Mouse (Mus musculus) stomach, embryonic 14.5 days (tissue): ENCODE measurements at regions not wholly inside any gene's neighbourhood (a gene's known extent, or its start where the extent isn't known, plus 50 kb on each side); places are given as distances from the start of the nearest gene placed in this dataset.

Source experiments
- ATAC-seq: fragments of 200-750 bp; cut with Nextera tagmentation; 2 replicates; pipeline ENCODE4 v1.8.0; 2017; ENCODE audit warnings: low read depth, moderate TSS enrichment; ENCODE audit not compliant: insufficient number of reproducible peaks, insufficient read depth, low FRiP score
- H3K27ac ChIP-seq: fragments of 300-500 bp; sonication (generic); 2 replicates; pipeline ENCODE4 v1.5.1; 2014; ENCODE audit warnings: mild to moderate bottlenecking, low read length, moderate library complexity, mixed read lengths
- H3K27me3 ChIP-seq: fragments of 300-500 bp; sonication (generic); 2 replicates; pipeline ENCODE4 v1.6.1; 2014; ENCODE audit warnings: low read length, control low read depth, mixed read lengths; ENCODE audit not compliant: control insufficient read depth, insufficient read depth
- H3K36me3 ChIP-seq: fragments of 300-500 bp; sonication (generic); 2 replicates; pipeline ENCODE4 v1.6.1; 2014; ENCODE audit warnings: mild to moderate bottlenecking, control low read depth, low read length, moderate library complexity, mixed read lengths; ENCODE audit not compliant: control insufficient read depth, insufficient read depth
- H3K4me1 ChIP-seq: fragments of 300-500 bp; sonication (generic); 2 replicates; pipeline ENCODE4 v1.6.1; 2014; ENCODE audit warnings: low read length, control low read depth, mixed read lengths; ENCODE audit not compliant: control insufficient read depth, insufficient read depth
- H3K4me2 ChIP-seq: fragments of 300-500 bp; sonication (generic); replicated peaks from 2 replicates; pipeline ENCODE4 v1.6.1; 2014; ENCODE audit warnings: low read depth, low read length, control low read depth
- H3K4me3 ChIP-seq: fragments of 300-500 bp; sonication (generic); 2 replicates; pipeline ENCODE4 v1.5.1; 2014; ENCODE audit warnings: low read depth, low read length, control low read depth
- H3K9ac ChIP-seq: fragments of 300-500 bp; sonication (generic); replicated peaks from 2 replicates; pipeline ENCODE4 v1.6.1; 2014; ENCODE audit warnings: low read depth, mild to moderate bottlenecking, control low read depth, low read length, moderate library complexity, mixed read lengths
- H3K9me3 ChIP-seq: fragments of 300-500 bp; sonication (generic); 2 replicates; pipeline ENCODE4 v1.6.1; 2016; ENCODE audit warnings: low read depth, low read length, control low read depth; ENCODE audit not compliant: control insufficient read depth
- WGBS: fragments of 180-500 bp; shearing (Covaris S2); extraction: QIAGEN DNeasy Blood & Tissue Kit; methylation state at CpG from one replicate; pipeline ENCODE4 v1.1.7; 2014; 5-methylcytosine and 5-hydroxymethylcytosine counted together

- H3K4me1 ChIP-seq: no peaks in the 10 kb centered on the region
- WGBS: 9% methylated on average over 22 of the region's 22 CpGs
- H3K4me3 ChIP-seq: no peak overlapping the region; the same call in 1 of the 2 replicates
- no peak overlapping the region for H3K9ac ChIP-seq
- H3K9me3 ChIP-seq: no peaks in the 10 kb centered on the region
- H3K27me3 ChIP-seq: peaks cover 8% of the 10 kb centered on the region; the same call in 1 of the 2 replicates
- peak overlapping the region; percentile 21 for H3K4me2 ChIP-seq
- no peak overlapping the region for H3K27ac ChIP-seq
- no peaks in the 10 kb centered on the region for H3K36me3 ChIP-seq
- ATAC-seq: no peak
These were observed 135.6 kb downstream of the Rbm19 start for GRCm38 (mm10) chr5:120251697-120252401.

DNA sequence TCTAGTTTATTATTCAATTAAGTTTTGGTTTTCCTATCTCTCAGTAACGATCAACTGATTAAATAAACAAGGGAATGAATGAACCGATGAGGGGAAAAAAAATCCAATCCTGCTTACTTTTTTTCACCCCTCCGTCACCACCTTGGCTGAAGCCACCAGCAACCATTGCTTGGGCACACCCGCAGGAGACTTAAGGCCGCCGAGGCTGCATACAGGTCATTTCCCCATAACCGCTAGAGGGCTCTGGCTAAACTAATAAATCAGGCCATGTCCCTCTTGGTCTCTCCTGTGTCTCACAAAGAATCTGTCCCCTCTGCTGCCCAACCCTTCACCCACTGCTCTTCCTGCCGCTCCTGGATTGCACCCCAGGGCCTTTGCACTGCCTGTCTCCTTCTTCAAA, 136.3 kb downstream of the Rbm19 start:
- Histone ChIP-seq H3K9ac (no peak overlapping the region), H3K4me3 (no peak overlapping the region), H3K36me3 (no peaks in the 10 kb centered on the region), H3K9me3 (no peaks in the 10 kb centered on the region), H3K4me1 (no peaks in the 10 kb centered on the region), H3K4me2 (no peak overlapping the region), H3K27me3 (peaks cover 8% of the 10 kb centered on the region; the same call in 1 of the 2 replicates), H3K27ac (no peak overlapping the region)
- 19% methylated on average over 8 of the region's 8 CpGs for WGBS
- peak; percentile 18; the same call in 1 of the 2 replicates for ATAC-seq

GRCm38 (mm10) chr5:120262715-120263273, 146.5 kb downstream of the Rbm19 start:
- Histone ChIP-seq H3K27me3 (no peaks in the 10 kb centered on the region), H3K4me1 (no peaks in the 10 kb centered on the region), H3K4me3 (no peak overlapping the region), H3K27ac (no peak overlapping the region), H3K9me3 (no peaks in the 10 kb centered on the region), H3K4me2 (no peak overlapping the region), H3K36me3 (no peaks in the 10 kb centered on the region), H3K9ac (no peak overlapping the region)
- ATAC-seq: no peak
- 49% methylated on average over 14 of the region's 14 CpGs for WGBS

DNA sequence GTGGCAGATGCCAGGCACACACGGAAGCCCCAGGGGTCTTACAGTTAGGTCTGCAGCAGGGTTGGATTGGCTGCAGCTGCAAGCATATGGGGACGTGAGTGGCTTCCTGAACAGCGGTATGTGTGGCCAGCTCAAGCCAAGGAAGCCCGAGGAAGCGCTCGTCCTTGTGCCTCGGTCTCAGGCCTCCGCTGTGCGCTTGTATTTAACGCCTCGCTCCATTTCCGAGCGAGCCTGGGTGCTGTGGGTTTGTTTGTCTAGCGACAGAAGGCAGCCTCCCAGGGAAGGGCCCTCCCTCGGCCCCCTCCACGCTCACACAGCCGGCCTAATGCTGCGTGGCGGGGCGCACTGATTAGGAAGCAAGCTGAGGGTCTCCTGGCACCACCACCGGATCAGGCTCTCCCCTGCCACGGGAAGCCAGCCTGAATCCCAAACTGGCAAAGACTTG, 153.2 kb downstream of the Rbm19 start:
- no peak for ATAC-seq
- Histone ChIP-seq H3K4me1 (no peaks in the 10 kb centered on the region), H3K27me3 (no peaks in the 10 kb centered on the region; the same call in 1 of the 2 replicates), H3K36me3 (no peaks in the 10 kb centered on the region), H3K9ac (0 out of 2 replicates have a peak overlapping the region, but pooled peaks have one; percentile 6), H3K9me3 (no peaks in the 10 kb centered on the region), H3K4me2 (peak overlapping the region; percentile 20; the same call in 1 of the 2 replicates), H3K4me3 (no peak overlapping the region), H3K27ac (no peak overlapping the region)
- WGBS: 13% methylated on average over 22 of the region's 22 CpGs

DNA sequence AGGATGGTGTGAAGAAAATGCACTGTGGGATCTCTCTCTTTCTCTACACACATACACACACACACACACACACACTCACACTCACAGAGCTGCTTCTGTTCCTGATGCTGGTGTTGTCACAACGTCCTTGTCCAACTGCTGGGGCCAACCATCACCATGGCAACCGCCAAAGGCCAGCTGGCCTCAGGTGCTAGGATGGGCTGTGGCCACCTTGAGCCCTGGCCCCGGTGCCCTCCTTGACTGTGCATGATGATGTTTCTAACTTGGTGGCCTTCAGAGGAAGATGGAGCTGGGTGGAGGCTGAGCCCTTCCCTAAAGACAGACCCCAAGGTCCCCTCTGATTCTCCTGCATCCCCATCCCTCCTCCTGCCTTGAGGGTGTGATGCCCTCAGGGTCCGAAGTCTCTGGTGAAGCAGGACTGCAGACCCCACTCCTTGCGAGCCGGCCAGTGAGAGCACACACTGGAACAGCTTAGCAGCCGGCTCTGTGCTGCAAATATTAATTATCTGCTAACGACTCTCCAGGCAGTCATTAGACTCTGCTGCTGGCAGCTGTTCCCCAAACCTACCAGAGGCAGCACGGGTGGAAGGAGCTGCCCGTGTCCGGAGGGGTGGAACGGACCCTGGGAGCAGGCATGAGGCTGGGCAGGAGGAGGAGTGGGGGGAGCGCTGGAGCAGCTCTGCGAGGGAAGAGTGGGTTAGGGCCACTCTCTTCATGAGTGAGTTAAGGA, 154.8 kb downstream of the Rbm19 start:
- H3K4me1 ChIP-seq: no peaks in the 10 kb centered on the region
- 53% methylated on average over 14 of the region's 14 CpGs for WGBS
- H3K9ac ChIP-seq: no peak overlapping the region
- no peaks in the 10 kb centered on the region for H3K9me3 ChIP-seq
- no peak for ATAC-seq
- no peaks in the 10 kb centered on the region for H3K36me3 ChIP-seq
- no peak overlapping the region for H3K27ac ChIP-seq
- H3K4me2 ChIP-seq: no peak overlapping the region
- H3K27me3 ChIP-seq: no peaks in the 10 kb centered on the region; the same call in 1 of the 2 replicates
- H3K4me3 ChIP-seq: no peak overlapping the region

DNA sequence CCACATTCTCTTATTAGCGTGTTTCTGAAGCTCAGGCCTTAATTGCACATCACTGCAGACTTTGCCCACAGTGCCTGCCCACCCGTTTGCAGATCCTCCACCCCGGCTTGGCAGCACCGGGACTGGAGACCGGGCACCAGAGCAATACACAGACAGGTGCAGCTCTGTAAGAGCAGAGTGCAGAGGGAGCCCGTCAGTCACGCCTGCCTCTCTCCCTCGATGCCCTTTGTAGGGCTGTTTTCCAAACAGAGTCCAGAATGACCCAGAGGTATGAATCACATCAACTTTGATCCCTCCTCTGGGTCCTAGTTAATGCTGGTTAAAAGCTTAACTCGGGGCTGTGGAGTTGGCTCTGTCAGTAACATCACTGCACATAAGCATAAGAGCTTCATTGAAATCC, 155.3 kb upstream of the Lhx5 start:
- no peak overlapping the region for H3K9ac ChIP-seq
- H3K4me1 ChIP-seq: 0 out of 2 replicates have a peak, but pooled peaks cover 9% of the 10 kb centered on the region
- H3K36me3 ChIP-seq: no peaks in the 10 kb centered on the region
- WGBS: 72% methylated on average over 9 of the region's 9 CpGs
- H3K9me3 ChIP-seq: no peaks in the 10 kb centered on the region
- H3K4me3 ChIP-seq: no peak overlapping the region
- H3K27ac ChIP-seq: no peak overlapping the region
- H3K4me2 ChIP-seq: no peak overlapping the region
- ATAC-seq: no peak
- H3K27me3 ChIP-seq: 0 out of 2 replicates have a peak, but pooled peaks cover 6% of the 10 kb centered on the region

GRCm38 (mm10) chr5:120280321-120280720, 151.2 kb upstream of the Lhx5 start:
- Histone ChIP-seq H3K4me2 (no peak overlapping the region; the same call in 1 of the 2 replicates), H3K9ac (no peak overlapping the region)

GRCm38 (mm10) chr5:120280991-120281602, 150.4 kb upstream of the Lhx5 start:
- no peak for ATAC-seq
- Histone ChIP-seq H3K27me3 (peaks cover 12% of the 10 kb centered on the region; the same call in 1 of the 2 replicates), H3K27ac (no peak overlapping the region), H3K4me2 (no peak overlapping the region; the same call in 1 of the 2 replicates), H3K9me3 (no peaks in the 10 kb centered on the region), H3K4me1 (0 out of 2 replicates have a peak, but pooled peaks cover 10% of the 10 kb centered on the region), H3K4me3 (no peak overlapping the region), H3K9ac (no peak overlapping the region), H3K36me3 (no peaks in the 10 kb centered on the region)
- 6% methylated on average over 22 of the region's 22 CpGs for WGBS

More at GRCm38 (mm10) chr5:120280321-120280720, 151.2 kb upstream of the Lhx5 start:
- Histone ChIP-seq H3K27ac (no peak overlapping the region), H3K4me3 (no peak overlapping the region), H3K27me3 (peaks cover 12% of the 10 kb centered on the region; the same call in 1 of the 2 replicates), H3K4me1 (0 out of 2 replicates have a peak, but pooled peaks cover 10% of the 10 kb centered on the region), H3K36me3 (no peaks in the 10 kb centered on the region), H3K9me3 (no peaks in the 10 kb centered on the region)
- ATAC-seq: no peak
- 5% methylated on average over 13 of the region's 13 CpGs for WGBS
